Mouse (Mus musculus) ES-Bruce4 (cell line): Measurements from ENCODE around the gene Kat6b.

Experiments
- CTCF ChIP-seq: IDR thresholded peaks from one replicate; pipeline ENCODE4 v1.8.1; 2011; ENCODE audit warnings: low read depth, low read length
- POLR2A ChIP-seq: IDR thresholded peaks from one replicate; pipeline ENCODE4 v1.8.1; 2011; ENCODE audit warnings: low read length; ENCODE audit not compliant: insufficient read depth

- TF ChIP-seq POLR2A, result no peak
- no peak for TF ChIP-seq CTCF
Observed at GRCm38 (mm10) chr14:21682681-21683129, 201.5 kb downstream of the Kat6b start.
